In the genomic region with DNA sequence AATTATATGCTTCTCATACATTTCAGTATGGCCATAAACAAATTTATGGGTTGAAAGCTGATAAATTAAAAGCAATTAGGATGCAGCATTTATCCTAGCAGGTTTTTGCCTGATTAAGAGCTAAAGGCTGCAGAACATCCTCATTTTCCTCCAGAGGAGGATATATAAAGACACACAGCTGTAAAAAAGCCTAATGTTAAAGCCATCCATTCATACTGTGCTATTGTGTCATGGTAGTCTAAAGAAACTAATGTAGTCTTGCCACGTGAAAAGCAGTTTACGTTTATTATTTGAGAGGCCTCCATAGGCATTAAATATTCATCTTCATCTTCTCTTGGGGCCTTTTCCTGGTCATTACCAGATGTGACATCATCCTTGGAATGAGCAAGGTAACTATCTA, we compare ENCODE assay signal across 28 mouse cellular contexts.
"Had no signal": no experiment of that assay in that cellular context is flagged by ENCODE, and none has a peak within 500 bp of the region (broad histone marks: within the 10 kb centered on the region; RNA-seq: fewer than 3 reads in every experiment).

No protein-coding gene starts in this region.

- DNase-seq: cerebellum, adult 8-10 months; cerebellum, adult 9-10 months; cerebellum, adult 9-11 months; cerebellum, postnatal 10 days; cerebellum, postnatal 14 days; cerebellum, postnatal 25 days; cerebellum, postnatal 36 days; embryo, embryonic 11 days; forebrain, postnatal 0 days; gastrocnemius, adult 2 months; gastrocnemius, postnatal 10 days; gastrocnemius, postnatal 14 days; gastrocnemius, postnatal 25 days; gastrocnemius, postnatal 36 days; heart, adult 11 months; heart, adult 18-20 months; heart, adult 2 months had no signal

- H3K4me2 ChIP-seq: embryonic facial prominence, embryonic 12.5 days; embryonic facial prominence, embryonic 13.5 days; embryonic facial prominence, embryonic 15.5 days; forebrain, embryonic 12.5 days; forebrain, embryonic 13.5 days; forebrain, embryonic 15.5 days had no signal

- H3K9ac ChIP-seq: embryonic facial prominence, embryonic 12.5 days; embryonic facial prominence, embryonic 13.5 days; embryonic facial prominence, embryonic 15.5 days; forebrain, embryonic 12.5 days; forebrain, embryonic 13.5 days; forebrain, embryonic 15.5 days; forebrain, postnatal 0 days had no signal

- H3K36me3 ChIP-seq: embryonic facial prominence, embryonic 10.5 days; embryonic facial prominence, embryonic 12.5 days; embryonic facial prominence, embryonic 13.5 days; embryonic facial prominence, embryonic 15.5 days; forebrain, embryonic 10.5 days; forebrain, embryonic 12.5 days; forebrain, embryonic 15.5 days had no signal

- H3K9me3 ChIP-seq: embryonic facial prominence, embryonic 10.5 days; embryonic facial prominence, embryonic 12.5 days; embryonic facial prominence, embryonic 13.5 days; embryonic facial prominence, embryonic 15.5 days; forebrain, embryonic 10.5 days; forebrain, embryonic 12.5 days; forebrain, embryonic 13.5 days; forebrain, embryonic 15.5 days had no signal

- H3K27ac ChIP-seq: embryonic facial prominence, embryonic 10.5 days; embryonic facial prominence, embryonic 12.5 days; embryonic facial prominence, embryonic 13.5 days; embryonic facial prominence, embryonic 15.5 days; forebrain, embryonic 10.5 days; forebrain, embryonic 12.5 days; forebrain, embryonic 13.5 days; forebrain, embryonic 15.5 days; gastrocnemius, adult 2 months; heart, adult 2 months had no signal

- H3K4me1 ChIP-seq: embryonic facial prominence, embryonic 10.5 days; embryonic facial prominence, embryonic 12.5 days; embryonic facial prominence, embryonic 13.5 days; embryonic facial prominence, embryonic 15.5 days; forebrain, embryonic 10.5 days; forebrain, embryonic 12.5 days; forebrain, embryonic 13.5 days; forebrain, embryonic 15.5 days had no signal

- H3K27me3 ChIP-seq: embryonic facial prominence, embryonic 12.5 days; embryonic facial prominence, embryonic 13.5 days; embryonic facial prominence, embryonic 15.5 days; forebrain, embryonic 12.5 days; forebrain, embryonic 13.5 days; forebrain, embryonic 15.5 days had no signal

- H3K4me3 ChIP-seq: embryonic facial prominence, embryonic 10.5 days; embryonic facial prominence, embryonic 12.5 days; embryonic facial prominence, embryonic 13.5 days; embryonic facial prominence, embryonic 15.5 days; erythroblast, embryonic 14.5 days; forebrain, embryonic 10.5 days; forebrain, embryonic 12.5 days; forebrain, embryonic 13.5 days; forebrain, embryonic 15.5 days; gastrocnemius, adult 2 months; heart, adult 2 months had no signal

- ATAC-seq: forebrain, embryonic 13.5 days; forebrain, embryonic 14.5 days; forebrain, embryonic 15.5 days; forebrain, embryonic 16.5 days; forebrain, postnatal 0 days had no signal
